Mouse (Mus musculus): ENCODE measurements around the gene Ccn1.

- TF ChIP-seq CTCF (IDR thresholded peaks at IDR 0.05; ENCODE audit: insufficient read depth, low read length) (peak; percentile 68), POLR2A (IDR thresholded peaks at IDR 0.05; ENCODE audit: borderline replicate concordance, extremely low read depth, low read depth, low read length) (no peak)
Measured at GRCm38 (mm10) chr3:145627830-145628229, 22.0 kb downstream of the Ccn1 start.

All from lung, adult 2 months (tissue).